Mouse (Mus musculus) ES-Bruce4 (cell line): ENCODE measurements around the gene Arid5b.

Experiments
- CTCF ChIP-seq: IDR thresholded peaks from one replicate; pipeline ENCODE4 v1.8.1; 2011; ENCODE audit warnings: low read depth, low read length
- EP300 ChIP-seq: IDR thresholded peaks from 2 replicates; pipeline ENCODE4 v1.6.1; 2011; ENCODE audit warnings: low read depth, low read length; ENCODE audit not compliant: insufficient read depth
- POLR2A ChIP-seq: IDR thresholded peaks from one replicate; pipeline ENCODE4 v1.8.1; 2011; ENCODE audit warnings: low read length; ENCODE audit not compliant: insufficient read depth

- no peak for TF ChIP-seq CTCF
- TF ChIP-seq POLR2A, result no peak
- TF ChIP-seq EP300, result no peak
Measured at GRCm38 (mm10) chr10:68051316-68051933, 227.1 kb downstream of the Arid5b start.
